Mouse (Mus musculus): Measurements from ENCODE around the gene Cyb5r1. TPM values are rescaled to one million over a fixed set of nuclear protein-coding genes. Genes with fewer than 3 reads are reported as not detected.

The Cyb5r1 gene
- polyA plus RNA-seq (2014; fragmentation: Nextera tagmentation; extraction: Ambion mirVana) = 28.4 and 36.7 TPM in 2 replicates

- Histone ChIP-seq H3K9ac (ENCODE audit: low read depth, low read length) (peak within 1 kb of the TSS; percentile 56), H3K4me1 (ENCODE audit: control insufficient read depth, insufficient read depth, low read length) (peaks cover 13% of the 10 kb centered on the region), H3K27ac (ENCODE audit: low read depth, low read length) (peak within 1 kb of the TSS; percentile 72), H3K9me3 (ENCODE audit: control insufficient read depth, low read length) (no peaks in the 10 kb centered on the region), H3K27me3 (ENCODE audit: control insufficient read depth, insufficient read depth, low read length) (no peaks in the 10 kb centered on the region), H3K36me3 (ENCODE audit: control insufficient read depth, insufficient read depth, low read length) (peaks cover 20% of the 10 kb centered on the region; the same call in 1 of the 2 replicates), H3K4me2 (replicated peaks; ENCODE audit: low read depth, low read length) (peak within 1 kb of the TSS; percentile 74), H3K4me3 (ENCODE audit: low read length) (peak within 1 kb of the TSS; percentile 59)
- ATAC-seq (ENCODE audit: low FRiP score, low TSS enrichment) = peak; percentile 99
- WGBS = 2% methylated on average over 43 of the region's 43 CpGs
Measured at GRCm38 (mm10) chr1:134405509-134406413, at the start of gene Cyb5r1. TSS of gene Cyb5r1 (plus strand) at chr1:134405559.

- Histone ChIP-seq H3K4me1 (ENCODE audit: control insufficient read depth, insufficient read depth, low read length) (peaks cover 11% of the 10 kb centered on the region), H3K4me2 (replicated peaks; ENCODE audit: low read depth, low read length) (no peak overlapping the region), H3K27ac (ENCODE audit: low read depth, low read length) (no peak overlapping the region), H3K9ac (ENCODE audit: low read depth, low read length) (no peak overlapping the region), H3K36me3 (ENCODE audit: control insufficient read depth, insufficient read depth, low read length) (peaks cover 65% of the 10 kb centered on the region), H3K27me3 (ENCODE audit: control insufficient read depth, insufficient read depth, low read length) (no peaks in the 10 kb centered on the region), H3K9me3 (ENCODE audit: control insufficient read depth, low read length) (no peaks in the 10 kb centered on the region), H3K4me3 (ENCODE audit: low read length) (no peak overlapping the region)
- WGBS = 61% methylated on average over 4 of the region's 4 CpGs
- ATAC-seq (ENCODE audit: low FRiP score, low TSS enrichment) = no peak
Measured at GRCm38 (mm10) chr1:134357461-134357860, 47.9 kb upstream of the Cyb5r1 start.

GRCm38 (mm10) chr1:134360656-134361055 lies 44.7 kb upstream of the Cyb5r1 start:
- no peaks in the 10 kb centered on the region for H3K27me3 ChIP-seq (ENCODE audit: control insufficient read depth, insufficient read depth, low read length)
- peak overlapping the region; percentile 92 for H3K9ac ChIP-seq (ENCODE audit: low read depth, low read length)
- no peaks in the 10 kb centered on the region for H3K9me3 ChIP-seq (ENCODE audit: control insufficient read depth, low read length)
- H3K27ac ChIP-seq (ENCODE audit: low read depth, low read length) = no peak overlapping the region
- peaks cover 11% of the 10 kb centered on the region for H3K4me1 ChIP-seq (ENCODE audit: control insufficient read depth, insufficient read depth, low read length)
- peaks cover 36% of the 10 kb centered on the region for H3K36me3 ChIP-seq (ENCODE audit: control insufficient read depth, insufficient read depth, low read length)
- WGBS = 80% methylated on average over 7 of the region's 7 CpGs
- no peak for ATAC-seq (ENCODE audit: low FRiP score, low TSS enrichment)
- peak overlapping the region; percentile 77 for H3K4me2 ChIP-seq (replicated peaks; ENCODE audit: low read depth, low read length)
- peak overlapping the region; percentile 92 for H3K4me3 ChIP-seq (ENCODE audit: low read length)

- peaks cover 11% of the 10 kb centered on the region for H3K4me1 ChIP-seq (ENCODE audit: control insufficient read depth, insufficient read depth, low read length)
- peak overlapping the region; percentile 57; the same call in 1 of the 2 replicates for H3K27ac ChIP-seq (ENCODE audit: low read depth, low read length)
- WGBS = 1% methylated on average over 37 of the region's 44 CpGs
- peaks cover 29% of the 10 kb centered on the region for H3K36me3 ChIP-seq (ENCODE audit: control insufficient read depth, insufficient read depth, low read length)
- peak overlapping the region; percentile 92 for H3K4me3 ChIP-seq (ENCODE audit: low read length)
- H3K9ac ChIP-seq (ENCODE audit: low read depth, low read length) = peak overlapping the region; percentile 92
- peak overlapping the region; percentile 77 for H3K4me2 ChIP-seq (replicated peaks; ENCODE audit: low read depth, low read length)
- peak; percentile 86; the same call in 1 of the 2 replicates for ATAC-seq (ENCODE audit: low FRiP score, low TSS enrichment)
- H3K9me3 ChIP-seq (ENCODE audit: control insufficient read depth, low read length) = no peaks in the 10 kb centered on the region
- H3K27me3 ChIP-seq (ENCODE audit: control insufficient read depth, insufficient read depth, low read length) = no peaks in the 10 kb centered on the region
Measured at GRCm38 (mm10) chr1:134361195-134361856, 44.0 kb upstream of the Cyb5r1 start.

- peaks cover 29% of the 10 kb centered on the region for H3K36me3 ChIP-seq (ENCODE audit: control insufficient read depth, insufficient read depth, low read length)
- H3K4me2 ChIP-seq (replicated peaks; ENCODE audit: low read depth, low read length) = peak within 1 kb of the TSS; percentile 77
- no peaks in the 10 kb centered on the region for H3K27me3 ChIP-seq (ENCODE audit: control insufficient read depth, insufficient read depth, low read length)
- H3K9me3 ChIP-seq (ENCODE audit: control insufficient read depth, low read length) = no peaks in the 10 kb centered on the region
- H3K4me1 ChIP-seq (ENCODE audit: control insufficient read depth, insufficient read depth, low read length) = peaks cover 11% of the 10 kb centered on the region
- H3K9ac ChIP-seq (ENCODE audit: low read depth, low read length) = peak within 1 kb of the TSS; percentile 92
- H3K27ac ChIP-seq (ENCODE audit: low read depth, low read length) = peak within 1 kb of the TSS; percentile 57; the same call in 1 of the 2 replicates
- under 1% methylated on average over 38 of the region's 38 CpGs for WGBS
- peak within 1 kb of the TSS; percentile 92 for H3K4me3 ChIP-seq (ENCODE audit: low read length)
- peak; percentile 98 for ATAC-seq (ENCODE audit: low FRiP score, low TSS enrichment)
Measured at GRCm38 (mm10) chr1:134361857-134362212, 43.5 kb upstream of the Cyb5r1 start, which contains the start of gene Tmem183a. TSS of gene Tmem183a (minus strand) at chr1:134361979.

- no peak overlapping the region for H3K4me2 ChIP-seq (replicated peaks; ENCODE audit: low read depth, low read length)
- peaks cover 11% of the 10 kb centered on the region for H3K4me1 ChIP-seq (ENCODE audit: control insufficient read depth, insufficient read depth, low read length)
- no peaks in the 10 kb centered on the region for H3K27me3 ChIP-seq (ENCODE audit: control insufficient read depth, insufficient read depth, low read length)
- H3K27ac ChIP-seq (ENCODE audit: low read depth, low read length) = no peak overlapping the region
- no peak overlapping the region for H3K9ac ChIP-seq (ENCODE audit: low read depth, low read length)
- WGBS = 77% methylated on average over 4 of the region's 4 CpGs
- H3K36me3 ChIP-seq (ENCODE audit: control insufficient read depth, insufficient read depth, low read length) = peaks cover 16% of the 10 kb centered on the region
- H3K9me3 ChIP-seq (ENCODE audit: control insufficient read depth, low read length) = no peaks in the 10 kb centered on the region
- ATAC-seq (ENCODE audit: low FRiP score, low TSS enrichment) = no peak
- no peak overlapping the region for H3K4me3 ChIP-seq (ENCODE audit: low read length)
Measured at GRCm38 (mm10) chr1:134363194-134363593, 42.2 kb upstream of the Cyb5r1 start.

GRCm38 (mm10) chr1:134365491-134365890 lies 39.9 kb upstream of the Cyb5r1 start:
- no peak overlapping the region for H3K4me3 ChIP-seq (ENCODE audit: low read length)
- H3K9me3 ChIP-seq (ENCODE audit: control insufficient read depth, low read length) = peaks cover under 1% of the 10 kb centered on the region; the same call in 1 of the 2 replicates
- no peak for ATAC-seq (ENCODE audit: low FRiP score, low TSS enrichment)
- no peak overlapping the region for H3K4me2 ChIP-seq (replicated peaks; ENCODE audit: low read depth, low read length)
- peaks cover 6% of the 10 kb centered on the region for H3K4me1 ChIP-seq (ENCODE audit: control insufficient read depth, insufficient read depth, low read length)
- 69% methylated on average over 5 of the region's 5 CpGs for WGBS
- no peak overlapping the region for H3K27ac ChIP-seq (ENCODE audit: low read depth, low read length)
- no peaks in the 10 kb centered on the region for H3K27me3 ChIP-seq (ENCODE audit: control insufficient read depth, insufficient read depth, low read length)
- H3K9ac ChIP-seq (ENCODE audit: low read depth, low read length) = no peak overlapping the region
- peaks cover 2% of the 10 kb centered on the region; the same call in 1 of the 2 replicates for H3K36me3 ChIP-seq (ENCODE audit: control insufficient read depth, insufficient read depth, low read length)

GRCm38 (mm10) chr1:134368777-134369337 lies 36.5 kb upstream of the Cyb5r1 start:
- Histone ChIP-seq H3K4me3 (ENCODE audit: low read length) (no peak overlapping the region), H3K27ac (ENCODE audit: low read depth, low read length) (no peak overlapping the region), H3K9me3 (ENCODE audit: control insufficient read depth, low read length) (peaks cover 3% of the 10 kb centered on the region; the same call in 1 of the 2 replicates), H3K27me3 (ENCODE audit: control insufficient read depth, insufficient read depth, low read length) (no peaks in the 10 kb centered on the region), H3K36me3 (ENCODE audit: control insufficient read depth, insufficient read depth, low read length) (no peaks in the 10 kb centered on the region), H3K4me1 (ENCODE audit: control insufficient read depth, insufficient read depth, low read length) (no peaks in the 10 kb centered on the region), H3K9ac (ENCODE audit: low read depth, low read length) (no peak overlapping the region), H3K4me2 (replicated peaks; ENCODE audit: low read depth, low read length) (no peak overlapping the region)
- 55% methylated on average over 9 of the region's 9 CpGs for WGBS
- no peak for ATAC-seq (ENCODE audit: low FRiP score, low TSS enrichment)

All from kidney, embryonic 14.5 days (tissue).